Mouse (Mus musculus) telencephalon, adult 2 months (tissue): ENCODE data around the gene Egln1.

Experiments
- DNase-seq: peaks from one replicate; pipeline ENCODE4 v3.0.0-alpha.2; 2011; ENCODE audit warnings: low read depth, low spot score

Egln1 gene

GRCm38 (mm10) chr8:124909936-124910335, 39.2 kb downstream of the Egln1 start:
- no peak for DNase-seq

- no peak for DNase-seq
These were observed 43.6 kb downstream of the Egln1 start for GRCm38 (mm10) chr8:124905482-124905881.

GRCm38 (mm10) chr8:124903198-124903597, 45.9 kb downstream of the Egln1 start:
- no peak for DNase-seq

- DNase-seq, result no peak
These were observed 50.7 kb downstream of the Egln1 start for GRCm38 (mm10) chr8:124898251-124898905.

- DNase-seq, result peak; percentile 85
These were observed 51.5 kb downstream of the Egln1 start, which contains the start of the genes Exoc8 and Sprtn for GRCm38 (mm10) chr8:124897386-124898250. TSS of gene Exoc8 (minus strand) at chr8:124897705. TSS of gene Sprtn (plus strand) at chr8:124897886.

GRCm38 (mm10) chr8:124896632-124897385, 52.3 kb downstream of the Egln1 start:
- peak; percentile 46 for DNase-seq

- no peak for DNase-seq
These were observed 53.0 kb downstream of the Egln1 start for GRCm38 (mm10) chr8:124896010-124896631.

GRCm38 (mm10) chr8:124892596-124892995, 56.5 kb downstream of the Egln1 start:
- no peak for DNase-seq

- DNase-seq, result no peak
These were observed 60.7 kb downstream of the Egln1 start for GRCm38 (mm10) chr8:124888385-124888784.

- DNase-seq, result no peak
These were observed 70.1 kb downstream of the Egln1 start for GRCm38 (mm10) chr8:124878946-124879526.

- DNase-seq, result peak; percentile 17
These were observed 71.0 kb downstream of the Egln1 start for GRCm38 (mm10) chr8:124878141-124878540.

- no peak for DNase-seq
These were observed 76.4 kb downstream of the Egln1 start for GRCm38 (mm10) chr8:124872690-124873089.

GRCm38 (mm10) chr8:124872081-124872480, 77.0 kb downstream of the Egln1 start:
- DNase-seq, result no peak

- DNase-seq, result no peak
These were observed 77.7 kb downstream of the Egln1 start for GRCm38 (mm10) chr8:124871474-124871873.

- DNase-seq, result no peak
These were observed 79.4 kb downstream of the Egln1 start for GRCm38 (mm10) chr8:124869708-124870107.

- no peak for DNase-seq
These were observed 82.0 kb downstream of the Egln1 start for GRCm38 (mm10) chr8:124867126-124867525.

GRCm38 (mm10) chr8:124866669-124867068, 82.5 kb downstream of the Egln1 start:
- no peak for DNase-seq

GRCm38 (mm10) chr8:124863729-124864128, 85.4 kb downstream of the Egln1 start:
- no peak for DNase-seq

- DNase-seq, result peak; percentile 17
These were observed 85.9 kb downstream of the Egln1 start for GRCm38 (mm10) chr8:124863163-124863677.

GRCm38 (mm10) chr8:124862321-124863162, 86.6 kb downstream of the Egln1 start, which contains the start of the genes Gnpat and 2810004N23Rik:
TSS of gene Gnpat (plus strand) at chr8:124863033.
TSS of gene 2810004N23Rik (minus strand) at chr8:124863120.
- peak; percentile 75 for DNase-seq
